Mouse (Mus musculus) neural tube, embryonic 11.5 days (tissue): ENCODE measurements around the gene Bcat2. TPM values are rescaled to one million over a fixed set of nuclear protein-coding genes. Genes with fewer than 3 reads are reported as not detected.

Experiments used
- ATAC-seq: fragments of 200-750 bp; cut with Nextera tagmentation; 2 replicates; pipeline ENCODE4 v1.8.0; 2017; ENCODE audit warnings: moderate number of reproducible peaks, mild to moderate bottlenecking, moderate TSS enrichment, moderate library complexity; ENCODE audit not compliant: insufficient read depth, low FRiP score, low TSS enrichment
- DNase-seq: peaks from one replicate; pipeline ENCODE4 v3.0.0-alpha.2; 2015; ENCODE audit warnings: low spot score
- H3K27ac ChIP-seq: fragments of 300-500 bp; sonication (generic); 2 replicates; pipeline ENCODE4 v1.5.1; 2014; ENCODE audit warnings: low read depth, mild to moderate bottlenecking, low read length
- H3K27me3 ChIP-seq: fragments of 300-500 bp; sonication (generic); 2 replicates; pipeline ENCODE4 v1.6.1; 2014; ENCODE audit warnings: mild to moderate bottlenecking, low read length, mixed read lengths; ENCODE audit not compliant: control insufficient read depth, insufficient read depth
- H3K36me3 ChIP-seq: fragments of 300-500 bp; sonication (generic); 2 replicates; pipeline ENCODE4 v1.6.1; 2014; ENCODE audit warnings: mild to moderate bottlenecking, low read length, moderate library complexity, mixed read lengths; ENCODE audit not compliant: control insufficient read depth, insufficient read depth
- H3K4me1 ChIP-seq: fragments of 300-500 bp; sonication (generic); 2 replicates; pipeline ENCODE4 v1.6.1; 2014; ENCODE audit warnings: low read length, mixed read lengths; ENCODE audit not compliant: control insufficient read depth, insufficient read depth
- H3K4me2 ChIP-seq: fragments of 300-500 bp; sonication (generic); 2 replicates; pipeline ENCODE4 v1.6.1; 2014; ENCODE audit warnings: low read depth, mild to moderate bottlenecking, moderate library complexity
- H3K4me3 ChIP-seq: fragments of 300-500 bp; sonication (generic); 2 replicates; pipeline ENCODE4 v1.5.1; 2014; ENCODE audit warnings: low read depth, low read length
- H3K9ac ChIP-seq: fragments of 300-500 bp; sonication (generic); 2 replicates; pipeline ENCODE4 v1.6.1; 2014; ENCODE audit warnings: mild to moderate bottlenecking, low read length
- H3K9me3 ChIP-seq: fragments of 300-500 bp; sonication (generic); 2 replicates; pipeline ENCODE4 v1.6.1; 2016; ENCODE audit warnings: low read length; ENCODE audit not compliant: control insufficient read depth
- WGBS: fragments of 180-500 bp; shearing (Covaris S2); extraction: QIAGEN DNeasy Blood & Tissue Kit; methylation state at CpG from one replicate; pipeline ENCODE4 v1.1.7; 2014; 5-methylcytosine and 5-hydroxymethylcytosine counted together
- polyA plus RNA-seq: library from polyadenylated mRNA; unstranded; fragments of >200 nt; fragmentation: Nextera tagmentation; extraction: Ambion mirVana; gene quantifications from 2 replicates; pipeline ENCODE4 v1.2.1, GENCODE M21; 2014

Gene Bcat2
- polyA plus RNA-seq, 1 experiment from 2014 or later = 37.4 TPM

DNA sequence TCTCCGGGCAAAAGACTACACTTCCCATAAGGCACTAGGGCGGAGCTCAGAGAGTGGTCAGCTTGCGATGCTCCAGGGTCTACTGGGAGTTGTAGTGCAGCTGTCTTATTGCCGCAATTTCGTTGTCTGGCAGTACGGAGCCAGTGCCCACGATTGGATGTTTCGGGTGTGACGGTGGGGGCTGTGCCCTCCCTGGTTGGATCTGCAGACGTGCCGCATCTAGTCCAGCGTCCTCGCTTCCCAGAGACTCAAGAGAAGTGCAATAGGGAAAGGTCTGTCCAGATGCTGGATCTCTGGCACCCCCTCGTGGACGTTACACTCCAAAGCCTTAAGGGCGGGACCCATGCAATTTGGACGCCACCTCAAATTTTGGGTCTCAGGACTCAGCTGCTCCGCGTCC is 19.2 kb downstream of the Bcat2 start:
- Histone ChIP-seq H3K27me3 (no peaks in the 10 kb centered on the region), H3K36me3 (no peaks in the 10 kb centered on the region), H3K4me3 (peak overlapping the region; percentile 25), H3K9ac (peak overlapping the region; percentile 29; the same call in 1 of the 2 replicates), H3K4me2 (peak overlapping the region; percentile 43), H3K4me1 (no peaks in the 10 kb centered on the region), H3K27ac (no peak overlapping the region), H3K9me3 (no peaks in the 10 kb centered on the region)
- peak; percentile 96 for ATAC-seq
- DNase-seq = peak; percentile 92
- 3% methylated on average over 19 of the region's 19 CpGs for WGBS

DNA sequence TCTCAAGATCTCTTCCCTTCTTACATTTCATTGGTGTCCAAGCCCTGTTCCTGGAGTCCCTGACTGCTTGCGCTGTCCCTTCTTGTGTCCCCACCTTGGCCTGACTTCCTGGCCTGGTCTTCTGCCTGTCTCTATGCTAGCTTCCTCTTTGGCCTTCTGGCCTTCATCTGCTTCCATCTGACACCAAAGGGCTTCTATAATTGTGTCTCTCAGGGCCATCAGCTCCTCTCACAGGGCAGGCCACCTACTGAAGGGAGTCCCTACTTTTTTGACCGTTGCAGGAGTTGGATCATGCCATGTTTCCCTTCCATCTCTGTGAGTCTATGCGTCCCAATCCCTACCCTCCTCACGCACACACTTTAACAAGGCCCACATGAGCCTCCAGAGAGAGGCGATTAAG is 19.9 kb downstream of the Bcat2 start:
- H3K9me3 ChIP-seq = no peaks in the 10 kb centered on the region
- DNase-seq (no peak), ATAC-seq (no peak)
- 92% methylated on average over 5 of the region's 5 CpGs for WGBS
- no peak overlapping the region for H3K9ac ChIP-seq
- H3K27ac ChIP-seq = no peak overlapping the region
- no peaks in the 10 kb centered on the region for H3K27me3 ChIP-seq
- H3K4me3 ChIP-seq = no peak overlapping the region
- no peaks in the 10 kb centered on the region for H3K4me1 ChIP-seq
- no peaks in the 10 kb centered on the region for H3K36me3 ChIP-seq
- no peak overlapping the region for H3K4me2 ChIP-seq

DNA sequence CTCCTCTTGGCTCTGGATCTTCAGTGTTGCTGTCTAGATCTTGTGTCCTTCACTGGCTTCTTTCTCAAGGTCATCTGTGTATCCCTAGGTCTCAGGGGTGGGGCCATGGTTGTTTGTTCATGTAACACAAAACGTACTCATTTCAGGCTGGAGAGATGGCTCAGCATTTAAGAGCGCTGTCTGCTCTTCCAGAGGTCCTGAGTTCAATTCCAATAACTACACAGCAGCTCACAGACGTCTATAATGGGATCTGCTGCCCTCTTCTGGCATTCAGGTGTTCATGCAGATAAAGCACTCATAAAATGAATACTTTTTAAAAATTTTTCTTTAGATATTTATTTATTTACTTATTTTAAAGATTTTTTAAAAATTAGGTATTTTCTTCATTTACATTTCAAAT is 20.9 kb downstream of the Bcat2 start:
- Histone ChIP-seq H3K9me3 (no peaks in the 10 kb centered on the region), H3K4me1 (no peaks in the 10 kb centered on the region), H3K27me3 (no peaks in the 10 kb centered on the region), H3K27ac (no peak overlapping the region), H3K4me3 (no peak overlapping the region), H3K4me2 (no peak overlapping the region), H3K9ac (no peak overlapping the region), H3K36me3 (no peaks in the 10 kb centered on the region)
- DNase-seq (no peak), ATAC-seq (no peak)
- WGBS = 70% methylated on average over 3 of the region's 3 CpGs

DNA sequence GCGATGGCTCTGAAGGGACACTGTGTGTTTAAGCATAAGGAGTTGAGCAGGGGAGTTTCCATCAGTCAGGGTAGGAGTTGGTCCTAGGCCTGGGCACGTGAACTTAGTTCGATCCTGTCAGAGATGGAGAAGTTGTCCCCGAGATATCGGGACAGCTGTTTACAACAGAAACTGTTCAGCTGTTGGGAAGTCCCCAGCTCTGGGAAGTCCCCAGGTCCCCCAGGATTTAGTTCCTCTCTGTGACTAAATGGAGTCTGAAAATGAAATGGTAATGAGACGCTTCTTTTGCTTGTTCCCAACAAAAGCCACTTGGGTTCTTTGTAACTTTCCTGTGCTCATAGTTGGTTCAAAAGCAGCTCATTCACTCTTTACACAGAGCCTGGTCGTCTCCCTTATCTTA is 21.9 kb downstream of the Bcat2 start:
- DNase-seq (no peak), ATAC-seq (no peak)
- Histone ChIP-seq H3K4me2 (no peak overlapping the region), H3K27me3 (no peaks in the 10 kb centered on the region), H3K9ac (no peak overlapping the region), H3K27ac (no peak overlapping the region), H3K4me3 (no peak overlapping the region), H3K9me3 (no peaks in the 10 kb centered on the region), H3K4me1 (no peaks in the 10 kb centered on the region), H3K36me3 (no peaks in the 10 kb centered on the region)
- WGBS = 80% methylated on average over 7 of the region's 7 CpGs

DNA sequence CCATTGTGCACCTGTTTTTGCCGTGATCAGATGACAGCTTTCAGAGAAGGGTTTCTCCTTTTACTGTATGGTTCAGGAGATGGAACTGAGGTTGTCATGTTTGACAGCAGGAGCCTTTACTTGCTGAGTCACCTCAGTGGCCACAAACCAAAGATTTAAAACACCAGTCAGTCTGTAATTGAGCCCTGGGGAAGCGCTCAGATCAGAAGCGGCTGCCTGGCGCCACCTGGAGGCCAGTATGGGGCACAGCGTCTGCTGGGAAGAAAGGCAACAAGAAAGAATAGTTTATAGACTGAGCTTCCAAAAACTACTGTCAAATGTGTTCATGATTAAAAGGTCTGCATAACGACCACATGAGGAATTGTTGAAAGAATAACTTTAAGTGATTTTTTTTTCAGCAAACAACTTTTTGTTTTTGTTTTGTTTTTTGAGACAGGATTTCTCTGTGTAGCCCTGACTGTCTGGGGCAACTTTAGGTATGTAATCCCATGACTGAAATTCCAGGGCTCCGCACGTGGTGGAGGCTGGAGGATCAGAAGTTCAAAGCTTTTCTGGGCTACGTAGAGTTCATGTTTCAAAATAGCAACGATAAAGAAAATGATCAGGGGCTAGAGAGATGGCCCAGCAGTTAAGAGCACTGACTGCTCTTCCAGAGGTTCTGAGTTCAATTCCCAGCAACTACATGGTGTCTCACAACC is 23.3 kb downstream of the Bcat2 start:
- no peaks in the 10 kb centered on the region for H3K36me3 ChIP-seq
- H3K4me1 ChIP-seq = no peaks in the 10 kb centered on the region
- H3K27ac ChIP-seq = no peak overlapping the region
- H3K9me3 ChIP-seq = no peaks in the 10 kb centered on the region
- DNase-seq (peak; percentile 71), ATAC-seq (no peak)
- H3K27me3 ChIP-seq = no peaks in the 10 kb centered on the region
- no peak overlapping the region for H3K4me2 ChIP-seq
- WGBS = 27% methylated on average over 10 of the region's 10 CpGs
- no peak overlapping the region for H3K4me3 ChIP-seq
- no peak overlapping the region for H3K9ac ChIP-seq

DNA sequence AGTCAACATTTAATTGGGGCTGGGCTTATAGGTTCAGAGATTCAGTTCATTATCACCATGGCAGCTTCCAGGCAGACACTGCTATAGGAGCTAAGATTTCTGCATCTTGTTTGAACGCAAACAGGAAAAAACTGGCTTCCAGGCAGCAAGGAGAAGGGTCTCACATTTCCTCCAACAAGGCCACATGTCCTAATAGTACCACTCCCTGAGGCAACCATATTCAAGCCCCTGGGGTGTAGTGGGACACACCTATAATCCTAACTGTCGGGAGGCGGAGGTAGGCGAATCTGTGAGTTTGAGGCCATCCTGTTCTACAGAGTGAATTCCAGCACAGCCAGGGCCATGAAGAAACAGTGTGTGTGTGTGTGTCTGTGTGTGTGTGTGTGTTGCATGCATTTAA is 25.2 kb downstream of the Bcat2 start:
- Histone ChIP-seq H3K9me3 (no peaks in the 10 kb centered on the region), H3K4me1 (no peaks in the 10 kb centered on the region), H3K27ac (no peak overlapping the region), H3K4me3 (no peak overlapping the region), H3K36me3 (no peaks in the 10 kb centered on the region), H3K4me2 (no peak overlapping the region), H3K27me3 (no peaks in the 10 kb centered on the region), H3K9ac (no peak overlapping the region)
- WGBS = 94% methylated on average over 4 of the region's 4 CpGs
- ATAC-seq = no peak
- no peak for DNase-seq

DNA sequence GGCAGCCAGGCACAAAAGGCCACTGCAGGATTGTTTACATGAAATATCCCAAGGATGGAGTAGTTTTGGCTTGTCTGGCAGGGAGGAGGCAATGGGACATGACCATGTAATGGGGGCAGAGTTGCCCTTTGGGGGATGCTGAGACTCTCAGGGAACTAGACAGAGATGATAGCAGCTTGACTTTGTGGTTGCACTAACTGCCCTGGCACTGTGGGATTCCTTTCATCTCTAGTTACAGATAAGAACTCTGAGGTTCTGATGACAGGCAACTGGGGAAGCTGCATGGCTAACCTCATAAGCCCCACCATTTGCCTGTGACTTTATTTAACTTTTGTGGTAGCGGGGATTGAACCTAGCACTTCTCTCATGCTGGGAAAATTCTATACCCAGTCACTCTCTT is 26.2 kb downstream of the Bcat2 start:
- WGBS = 88% methylated on average over 1 of the region's 1 CpGs
- Histone ChIP-seq H3K4me2 (no peak overlapping the region), H3K4me1 (no peaks in the 10 kb centered on the region), H3K4me3 (no peak overlapping the region), H3K27me3 (no peaks in the 10 kb centered on the region), H3K9ac (no peak overlapping the region), H3K36me3 (no peaks in the 10 kb centered on the region), H3K27ac (no peak overlapping the region), H3K9me3 (no peaks in the 10 kb centered on the region)
- no peak for ATAC-seq
- no peak for DNase-seq

DNA sequence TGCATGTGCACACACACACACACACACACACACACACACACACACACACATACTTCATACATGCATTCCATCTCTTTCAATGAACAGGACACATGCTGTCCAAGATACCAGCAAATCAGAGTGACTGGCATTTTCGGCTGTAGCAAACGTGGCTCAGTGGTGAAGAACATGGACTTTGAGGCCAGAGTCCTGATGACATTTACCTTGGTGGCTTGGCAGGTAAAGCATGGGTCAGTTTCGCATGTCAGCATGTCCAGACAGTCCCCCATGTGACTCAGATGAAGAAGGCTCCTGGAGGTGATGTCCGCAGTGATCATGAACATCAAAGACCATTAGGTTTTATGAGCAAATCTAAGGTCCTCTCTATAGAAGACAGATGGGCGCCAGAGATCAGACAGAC is 27.1 kb downstream of the Bcat2 start:
- Histone ChIP-seq H3K36me3 (no peaks in the 10 kb centered on the region), H3K9ac (no peak overlapping the region), H3K4me2 (no peak overlapping the region), H3K27ac (no peak overlapping the region), H3K4me1 (no peaks in the 10 kb centered on the region), H3K27me3 (no peaks in the 10 kb centered on the region), H3K9me3 (no peaks in the 10 kb centered on the region), H3K4me3 (no peak overlapping the region)
- ATAC-seq (no peak), DNase-seq (no peak)
- 87% methylated on average over 5 of the region's 5 CpGs for WGBS

DNA sequence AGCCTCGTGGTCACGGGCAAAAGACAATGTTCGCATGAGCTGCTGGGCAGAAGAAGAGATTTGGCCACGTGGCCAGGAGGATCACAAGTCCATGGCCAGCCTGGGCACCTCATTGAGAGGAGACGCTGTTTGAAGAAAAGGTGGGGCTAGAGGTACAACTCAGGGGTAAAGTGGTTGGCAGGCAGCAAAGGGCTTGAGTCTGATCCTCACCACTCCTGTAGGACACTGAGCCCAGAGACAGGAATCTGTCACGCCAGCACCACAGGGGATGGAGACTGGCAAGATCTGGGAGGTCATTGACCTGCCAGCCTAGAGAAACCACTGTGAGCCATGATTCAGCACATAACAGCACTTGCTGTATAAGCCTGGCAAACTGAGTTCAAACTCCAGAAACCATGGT is 27.6 kb downstream of the Bcat2 start:
- WGBS = 90% methylated on average over 6 of the region's 6 CpGs
- no peak overlapping the region for H3K9ac ChIP-seq
- H3K4me2 ChIP-seq = no peak overlapping the region
- no peaks in the 10 kb centered on the region for H3K27me3 ChIP-seq
- no peaks in the 10 kb centered on the region for H3K4me1 ChIP-seq
- DNase-seq (no peak), ATAC-seq (no peak)
- H3K36me3 ChIP-seq = no peaks in the 10 kb centered on the region
- no peak overlapping the region for H3K4me3 ChIP-seq
- no peaks in the 10 kb centered on the region for H3K9me3 ChIP-seq
- no peak overlapping the region for H3K27ac ChIP-seq
